In genomic region chr15:79827778-79828210, GRCm38 (mm10) we compare ENCODE assay signal across 13 mouse cellular contexts. TPM values are rescaled to one million over a fixed set of nuclear protein-coding genes. Genes with fewer than 3 reads are reported as not detected.
DNase-seq lines count a peak whose midpoint lies in the region; ATAC-seq and TF ChIP-seq lines count a peak whose summit lies in the region.
"Had no signal": no experiment of that assay in that cellular context is flagged by ENCODE, and none has a peak within 500 bp of the region (broad histone marks: within the 10 kb centered on the region; RNA-seq: fewer than 3 reads in every experiment).

No protein-coding gene starts in this region.

- H3K9me3 ChIP-seq in forebrain, embryonic 10.5 days: no peaks in the 10 kb centered on the region
- H3K9me3 ChIP-seq in forebrain, embryonic 11.5 days (ENCODE audit: control insufficient read depth, low read length): no peaks in the 10 kb centered on the region
- H3K9me3 ChIP-seq in hindbrain, embryonic 14.5 days (ENCODE audit: control insufficient read depth, low read length): no peaks in the 10 kb centered on the region
- H3K9me3 ChIP-seq in midbrain, embryonic 15.5 days: no peaks in the 10 kb centered on the region

- H3K27me3 ChIP-seq in forebrain, embryonic 10.5 days (ENCODE audit: poor library complexity, severe bottlenecking): no peaks in the 10 kb centered on the region
- no peaks in the 10 kb centered on the region for H3K27me3 ChIP-seq in forebrain, embryonic 11.5 days (ENCODE audit: control insufficient read depth, insufficient read depth, low read length)
- H3K27me3 ChIP-seq in hindbrain, embryonic 14.5 days (ENCODE audit: control insufficient read depth, insufficient read depth, low read length): no peaks in the 10 kb centered on the region
- H3K27me3 ChIP-seq in midbrain, embryonic 15.5 days (replicated peaks): no peaks in the 10 kb centered on the region

- 94% methylated on average over 11 of the region's 11 CpGs for WGBS in forebrain, embryonic 10.5 days
- WGBS in forebrain, embryonic 11.5 days: 84% methylated on average over 11 of the region's 11 CpGs
- 67% methylated on average over 11 of the region's 11 CpGs for WGBS in hindbrain, embryonic 14.5 days
- WGBS in midbrain, embryonic 15.5 days: 74% methylated on average over 11 of the region's 11 CpGs

- TF ChIP-seq CTCF in layer of hippocampus, adult 2 months (conservative IDR thresholded peaks at IDR 0.05): no peak

- no peak for DNase-seq in forebrain, embryonic 10.5 days (ENCODE audit: extremely low spot score, low spot score)
- no peak for DNase-seq in forebrain, embryonic 11.5 days (ENCODE audit: low spot score)
- DNase-seq in layer of hippocampus, adult 2 months (ENCODE audit: low spot score in 2 of 2): no peak
- no peak for DNase-seq in layer of hippocampus, adult 9-10 months (ENCODE audit: low spot score)
- DNase-seq in hindbrain, embryonic 14.5 days (ENCODE audit: low spot score): no peak
- no peak for DNase-seq in spleen, postnatal 36 days (ENCODE audit: low spot score in 2 of 2)
- DNase-seq in left cerebral cortex, postnatal 4 days: no peak
- DNase-seq: kidney, adult 9 months; right cerebral cortex, postnatal 25 days had no signal

- no peak overlapping the region for H3K27ac ChIP-seq in forebrain, embryonic 10.5 days
- no peak overlapping the region for H3K27ac ChIP-seq in forebrain, embryonic 11.5 days (ENCODE audit: low read depth, low read length)
- peak overlapping the region; percentile 82 for H3K27ac ChIP-seq in layer of hippocampus, adult 2 months
- H3K27ac ChIP-seq in hindbrain, embryonic 14.5 days: no peak overlapping the region
- H3K27ac ChIP-seq in midbrain, embryonic 15.5 days: no peak overlapping the region

- H3K36me3 ChIP-seq in forebrain, embryonic 10.5 days (replicated peaks): peaks cover 75% of the 10 kb centered on the region
- peaks cover 4% of the 10 kb centered on the region for H3K36me3 ChIP-seq in forebrain, embryonic 11.5 days (ENCODE audit: control insufficient read depth, insufficient read depth, low read length)
- peaks cover 51% of the 10 kb centered on the region for H3K36me3 ChIP-seq in hindbrain, embryonic 14.5 days (replicated peaks; ENCODE audit: control insufficient read depth, insufficient read depth)
- H3K36me3 ChIP-seq in midbrain, embryonic 15.5 days (replicated peaks): peaks cover 7% of the 10 kb centered on the region; the same call in 1 of the 2 replicates

- no peak overlapping the region for H3K4me2 ChIP-seq in forebrain, embryonic 11.5 days (ENCODE audit: low read depth, low read length, severe bottlenecking)
- 0 out of 2 replicates have a peak overlapping the region, but pooled peaks have one; percentile 32 for H3K4me2 ChIP-seq in hindbrain, embryonic 14.5 days (replicated peaks)
- H3K4me2 ChIP-seq in midbrain, embryonic 15.5 days: peak overlapping the region; percentile 21

- H3K4me3 ChIP-seq in forebrain, embryonic 10.5 days: 0 out of 2 replicates have a peak overlapping the region, but pooled peaks have one; percentile 0
- H3K4me3 ChIP-seq in forebrain, embryonic 11.5 days (ENCODE audit: low read depth, low read length): no peak overlapping the region
- peak overlapping the region; percentile 46 for H3K4me3 ChIP-seq in layer of hippocampus, adult 2 months
- H3K4me3 ChIP-seq in hindbrain, embryonic 14.5 days (replicated peaks; ENCODE audit: low read length): no peak overlapping the region
- H3K4me3 ChIP-seq in midbrain, embryonic 15.5 days: no peak overlapping the region

- H3K4me1 ChIP-seq in forebrain, embryonic 10.5 days: peaks cover 69% of the 10 kb centered on the region
- H3K4me1 ChIP-seq in forebrain, embryonic 11.5 days (replicated peaks; ENCODE audit: control insufficient read depth, insufficient read depth, low read length): peaks cover 17% of the 10 kb centered on the region; the same call in 1 of the 2 replicates
- H3K4me1 ChIP-seq in hindbrain, embryonic 14.5 days (replicated peaks; ENCODE audit: control insufficient read depth, insufficient read depth, low read length): peaks cover 75% of the 10 kb centered on the region
- peaks cover 81% of the 10 kb centered on the region for H3K4me1 ChIP-seq in midbrain, embryonic 15.5 days

- ATAC-seq in forebrain, embryonic 11.5 days (replicated peaks; ENCODE audit: low FRiP score): no peak
- ATAC-seq in hindbrain, embryonic 14.5 days (ENCODE audit: low FRiP score): no peak
- ATAC-seq in midbrain, embryonic 15.5 days (replicated peaks): no peak

- H3K9ac ChIP-seq in forebrain, embryonic 11.5 days (ENCODE audit: low read length): no peak overlapping the region
- peak overlapping the region; percentile 34; the same call in 1 of the 2 replicates for H3K9ac ChIP-seq in hindbrain, embryonic 14.5 days
- H3K9ac ChIP-seq in midbrain, embryonic 15.5 days: no peak overlapping the region

- intact Hi-C loops in left cerebral cortex, postnatal 4 days (cut with DNase I): loop anchor here (10.0 kb wide), 1 partner anchor 87 kb away; no protein-coding TSS in a partner anchor

RNA-seq across cellular contexts. Expression of gene Npcd, which starts 6.2 kb away (rescaled TPM):
- polyA plus RNA-seq in forebrain, embryonic 10.5 days (2016; fragmentation: Nextera tagmentation; extraction: Ambion mirVana): not detected in 2 replicates
- not detected in 2 replicates for polyA plus RNA-seq in forebrain, embryonic 11.5 days (2014; fragmentation: Nextera tagmentation; extraction: Ambion mirVana)
- total RNA-seq in layer of hippocampus, adult 2 months (2021): 10 to 100 TPM; 11.9 to 22.4 TPM
- polyA plus RNA-seq in hindbrain, embryonic 14.5 days (2014; fragmentation: Nextera tagmentation; extraction: Ambion mirVana): 1.4 and 5.5 TPM in 2 replicates
- 0.42 and 0.98 TPM in 2 replicates for polyA plus RNA-seq in midbrain, embryonic 15.5 days (2015; fragmentation: Nextera tagmentation; extraction: Ambion mirVana)
- 10 to 100 TPM in 1 of 2 experiments, 1 to 10 TPM in 1; 6.6 to 14.9 TPM for total RNA-seq in left cerebral cortex, postnatal 4 days (2021)
- total RNA-seq: common myeloid progenitor, adult 5-6 weeks; hematopoietic stem cell, adult 5-6 weeks; megakaryocyte, adult 5-6 weeks had no signal

RNA-seq across cellular contexts. Expression of gene Cbx6, which starts 6.7 kb away (rescaled TPM):
- 21.6 and 22.3 TPM in 2 replicates for polyA plus RNA-seq in forebrain, embryonic 10.5 days (2016; fragmentation: Nextera tagmentation; extraction: Ambion mirVana)
- 31.2 and 32.3 TPM in 2 replicates for polyA plus RNA-seq in forebrain, embryonic 11.5 days (2014; fragmentation: Nextera tagmentation; extraction: Ambion mirVana)
- total RNA-seq in layer of hippocampus, adult 2 months (2021): 100 to 1,000 TPM; 336 to 347 TPM
- 36.9 and 39.8 TPM in 2 replicates for polyA plus RNA-seq in hindbrain, embryonic 14.5 days (2014; fragmentation: Nextera tagmentation; extraction: Ambion mirVana)
- 70.6 and 75.7 TPM in 2 replicates for polyA plus RNA-seq in midbrain, embryonic 15.5 days (2015; fragmentation: Nextera tagmentation; extraction: Ambion mirVana)
- 100 to 1,000 TPM; 105 to 125 TPM for total RNA-seq in left cerebral cortex, postnatal 4 days (2021)

RNA-seq across cellular contexts. Expression of gene Nptxr, which starts 23.2 kb away (rescaled TPM):
- polyA plus RNA-seq in forebrain, embryonic 10.5 days (2016; fragmentation: Nextera tagmentation; extraction: Ambion mirVana): 1.6 and 1.7 TPM in 2 replicates
- 1.4 and 2.1 TPM in 2 replicates for polyA plus RNA-seq in forebrain, embryonic 11.5 days (2014; fragmentation: Nextera tagmentation; extraction: Ambion mirVana)
- 100 to 1,000 TPM; 756 to 804 TPM for total RNA-seq in layer of hippocampus, adult 2 months (2021)
- polyA plus RNA-seq in hindbrain, embryonic 14.5 days (2014; fragmentation: Nextera tagmentation; extraction: Ambion mirVana): 20.9 and 24.8 TPM in 2 replicates
- 52.0 and 54.8 TPM in 2 replicates for polyA plus RNA-seq in midbrain, embryonic 15.5 days (2015; fragmentation: Nextera tagmentation; extraction: Ambion mirVana)
- total RNA-seq in left cerebral cortex, postnatal 4 days (2021): 100 to 1,000 TPM; 240 to 277 TPM

RNA-seq across cellular contexts. Expression of gene Dnal4, which starts 50.1 kb away (rescaled TPM):
- 63.3 and 70.8 TPM in 2 replicates for polyA plus RNA-seq in forebrain, embryonic 10.5 days (2016; fragmentation: Nextera tagmentation; extraction: Ambion mirVana)
- 63.9 and 76.7 TPM in 2 replicates for polyA plus RNA-seq in forebrain, embryonic 11.5 days (2014; fragmentation: Nextera tagmentation; extraction: Ambion mirVana)
- 10 to 100 TPM; 55.5 to 64.8 TPM for total RNA-seq in layer of hippocampus, adult 2 months (2021)
- polyA plus RNA-seq in hindbrain, embryonic 14.5 days (2014; fragmentation: Nextera tagmentation; extraction: Ambion mirVana): 64.6 and 67.8 TPM in 2 replicates
- 80.6 and 81.1 TPM in 2 replicates for polyA plus RNA-seq in midbrain, embryonic 15.5 days (2015; fragmentation: Nextera tagmentation; extraction: Ambion mirVana)
- 10 to 100 TPM; 30.4 to 34.4 TPM for total RNA-seq in left cerebral cortex, postnatal 4 days (2021)

Comparison
In these comparisons a context has a peak if more than half of its experiments do, and no peak if none do; other contexts are left out.
1. H3K4me3 ChIP-seq: peak in forebrain, embryonic 10.5 days (single experiment) and layer of hippocampus, adult 2 months (single experiment); none in forebrain, embryonic 11.5 days (single experiment), hindbrain, embryonic 14.5 days (single experiment) and midbrain, embryonic 15.5 days (single experiment).